Mouse (Mus musculus): ENCODE results near the gene Fam57b. TPM values are rescaled to one million over a fixed set of nuclear protein-coding genes. Genes with fewer than 3 reads are reported as not detected.

Fam57b gene
- polyA plus RNA-seq (2011; ENCODE audit: insufficient read depth, insufficient read length, low replicate concordance, missing spikeins), result 1.9 TPM in 1 of 2 replicates, not detected in the other

- peak within 1 kb of the TSS; percentile 97 for H3K27ac ChIP-seq (ENCODE audit: control insufficient read depth, insufficient read depth, low read depth, low read length, poor library complexity)
- no peak for TF ChIP-seq POLR2A (IDR thresholded peaks at IDR 0.05; ENCODE audit: borderline replicate concordance, control insufficient read depth, low read depth, low read length)
- no peak for TF ChIP-seq CTCF (IDR thresholded peaks at IDR 0.05; ENCODE audit: control insufficient read depth, insufficient read depth, low read length)
- WGBS, result 23% methylated on average over 21 of the region's 21 CpGs
- H3K4me3 ChIP-seq (replicated peaks; ENCODE audit: control insufficient read depth, low read depth, low read length), result peak within 1 kb of the TSS; percentile 86
- peaks cover 3% of the 10 kb centered on the region for H3K4me1 ChIP-seq (ENCODE audit: control insufficient read depth, insufficient read depth, low read length)
Observed at GRCm38 (mm10) chr7:126797411-126798126, at the start of gene Fam57b. TSS of gene Fam57b (plus strand) at chr7:126797668.

DNA sequence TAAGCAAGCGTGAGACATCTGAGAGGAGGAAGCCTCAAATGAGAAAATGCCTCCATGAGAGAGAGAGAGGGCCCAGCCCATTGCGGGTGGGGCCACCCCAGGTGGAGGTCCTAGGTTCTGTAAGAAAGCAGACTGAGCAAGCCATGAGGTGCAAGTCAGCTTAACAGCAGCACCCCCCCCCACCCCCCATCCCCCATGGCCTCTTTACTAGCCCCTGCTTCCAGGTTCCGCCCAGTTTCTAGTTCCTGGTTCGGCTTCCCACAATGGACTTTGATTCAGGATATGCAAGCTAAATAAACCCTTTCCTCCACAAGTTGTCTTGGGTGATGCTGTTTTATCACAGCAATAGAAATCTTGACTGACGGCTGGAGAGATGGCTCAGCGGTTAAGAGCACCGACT lies 48.6 kb upstream of the Fam57b start:
- Histone ChIP-seq H3K27ac (ENCODE audit: control insufficient read depth, insufficient read depth, low read depth, low read length, poor library complexity) (peak overlapping the region; percentile 41), H3K4me1 (ENCODE audit: control insufficient read depth, insufficient read depth, low read length) (peaks cover 6% of the 10 kb centered on the region; the same call in 1 of the 2 replicates), H3K4me3 (replicated peaks; ENCODE audit: control insufficient read depth, low read depth, low read length) (no peak overlapping the region)
- TF ChIP-seq CTCF (IDR thresholded peaks at IDR 0.05; ENCODE audit: control insufficient read depth, insufficient read depth, low read length), result no peak
- no peak for TF ChIP-seq POLR2A (IDR thresholded peaks at IDR 0.05; ENCODE audit: borderline replicate concordance, control insufficient read depth, low read depth, low read length)
- 75% methylated on average over 7 of the region's 7 CpGs for WGBS

- H3K27ac ChIP-seq (ENCODE audit: control insufficient read depth, insufficient read depth, low read depth, low read length, poor library complexity), result no peak overlapping the region
- TF ChIP-seq POLR2A (IDR thresholded peaks at IDR 0.05; ENCODE audit: borderline replicate concordance, control insufficient read depth, low read depth, low read length) (no peak), CTCF (IDR thresholded peaks at IDR 0.05; ENCODE audit: control insufficient read depth, insufficient read depth, low read length) (peak; percentile 37; the same call in 1 of the 2 replicates)
- 82% methylated on average over 17 of the region's 17 CpGs for WGBS
- H3K4me3 ChIP-seq (replicated peaks; ENCODE audit: control insufficient read depth, low read depth, low read length), result no peak overlapping the region
- peaks cover 7% of the 10 kb centered on the region; the same call in 1 of the 2 replicates for H3K4me1 ChIP-seq (ENCODE audit: control insufficient read depth, insufficient read depth, low read length)
Observed at GRCm38 (mm10) chr7:126749582-126750343, 47.7 kb upstream of the Fam57b start.

DNA sequence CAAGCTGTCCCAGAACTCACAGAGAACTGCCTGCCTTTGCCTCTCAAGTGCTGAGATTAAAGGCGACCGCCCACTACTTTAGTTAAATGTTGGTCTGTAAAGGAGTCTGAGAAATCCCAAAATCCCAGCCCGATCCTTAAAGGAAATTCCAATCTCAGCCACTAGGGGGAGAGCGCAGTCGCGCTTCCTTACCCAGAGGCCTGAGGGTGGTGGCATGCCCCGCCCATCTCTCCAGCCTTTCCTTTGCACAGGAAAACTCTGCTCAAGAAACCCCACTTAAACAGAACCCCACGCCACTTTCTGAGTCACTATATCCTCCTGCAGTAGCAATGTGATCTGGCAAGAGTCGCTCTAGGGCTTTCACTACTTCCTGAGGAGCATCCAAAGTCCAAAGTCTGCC lies 42.6 kb upstream of the Fam57b start:
- Histone ChIP-seq H3K4me1 (ENCODE audit: control insufficient read depth, insufficient read depth, low read length) (peaks cover 5% of the 10 kb centered on the region; the same call in 1 of the 2 replicates), H3K27ac (ENCODE audit: control insufficient read depth, insufficient read depth, low read depth, low read length, poor library complexity) (no peak overlapping the region), H3K4me3 (replicated peaks; ENCODE audit: control insufficient read depth, low read depth, low read length) (no peak overlapping the region)
- WGBS, result 1% methylated on average over 9 of the region's 9 CpGs
- TF ChIP-seq CTCF (IDR thresholded peaks at IDR 0.05; ENCODE audit: control insufficient read depth, insufficient read depth, low read length) (peak; percentile 82), POLR2A (IDR thresholded peaks at IDR 0.05; ENCODE audit: borderline replicate concordance, control insufficient read depth, low read depth, low read length) (no peak)

- no peak for TF ChIP-seq POLR2A (IDR thresholded peaks at IDR 0.05; ENCODE audit: borderline replicate concordance, control insufficient read depth, low read depth, low read length)
- no peak for TF ChIP-seq CTCF (IDR thresholded peaks at IDR 0.05; ENCODE audit: control insufficient read depth, insufficient read depth, low read length)
- Histone ChIP-seq H3K27ac (ENCODE audit: control insufficient read depth, insufficient read depth, low read depth, low read length, poor library complexity) (no peak overlapping the region), H3K4me3 (replicated peaks; ENCODE audit: control insufficient read depth, low read depth, low read length) (no peak overlapping the region), H3K4me1 (ENCODE audit: control insufficient read depth, insufficient read depth, low read length) (peaks cover 9% of the 10 kb centered on the region)
- 67% methylated on average over 7 of the region's 7 CpGs for WGBS
Observed at GRCm38 (mm10) chr7:126758539-126758938, 38.9 kb upstream of the Fam57b start.

DNA sequence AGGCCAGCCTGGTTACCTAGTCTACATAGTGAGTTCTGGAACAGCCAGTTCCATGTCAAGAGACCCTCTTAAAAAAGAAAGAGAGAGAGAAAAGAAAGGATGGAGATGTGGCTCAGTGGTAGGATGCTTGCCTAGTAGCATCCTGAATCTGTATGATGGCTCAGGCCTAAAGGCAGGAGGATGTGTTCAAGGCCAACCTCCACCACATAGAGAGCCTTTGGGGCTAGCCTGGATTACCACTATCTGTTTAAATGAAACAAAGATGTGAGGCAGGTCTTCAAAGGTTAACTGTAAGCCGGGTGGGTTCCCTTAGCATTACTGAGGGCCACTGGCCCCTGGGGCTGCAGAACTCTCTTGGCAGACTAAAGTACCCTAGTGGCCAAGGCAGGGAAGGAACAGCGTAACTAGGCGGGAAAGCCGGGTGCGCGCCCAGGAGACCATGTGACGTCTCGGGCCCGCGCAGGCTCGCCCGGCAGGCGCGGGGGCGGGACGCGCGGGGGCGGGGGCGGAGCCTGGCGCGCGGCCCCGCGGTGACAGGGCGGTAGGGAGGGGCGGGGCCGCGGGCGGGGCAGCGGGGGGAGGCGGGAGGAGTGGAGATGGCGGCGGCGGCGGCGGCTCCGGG lies 38.3 kb upstream of the Fam57b start, which contains the start of gene Mapk3:
Mapk3 (plus strand) TSS at position 552 of the 622 bp plus-strand sequence.
- 3% methylated on average over 38 of the region's 38 CpGs for WGBS
- peak within 1 kb of the TSS; percentile 89 for H3K4me3 ChIP-seq (replicated peaks; ENCODE audit: control insufficient read depth, low read depth, low read length)
- peaks cover 8% of the 10 kb centered on the region for H3K4me1 ChIP-seq (ENCODE audit: control insufficient read depth, insufficient read depth, low read length)
- H3K27ac ChIP-seq (ENCODE audit: control insufficient read depth, insufficient read depth, low read depth, low read length, poor library complexity), result peak within 1 kb of the TSS; percentile 71
- TF ChIP-seq POLR2A (IDR thresholded peaks at IDR 0.05; ENCODE audit: borderline replicate concordance, control insufficient read depth, low read depth, low read length), result no peak
- TF ChIP-seq CTCF (IDR thresholded peaks at IDR 0.05; ENCODE audit: control insufficient read depth, insufficient read depth, low read length), result peak; percentile 69

DNA sequence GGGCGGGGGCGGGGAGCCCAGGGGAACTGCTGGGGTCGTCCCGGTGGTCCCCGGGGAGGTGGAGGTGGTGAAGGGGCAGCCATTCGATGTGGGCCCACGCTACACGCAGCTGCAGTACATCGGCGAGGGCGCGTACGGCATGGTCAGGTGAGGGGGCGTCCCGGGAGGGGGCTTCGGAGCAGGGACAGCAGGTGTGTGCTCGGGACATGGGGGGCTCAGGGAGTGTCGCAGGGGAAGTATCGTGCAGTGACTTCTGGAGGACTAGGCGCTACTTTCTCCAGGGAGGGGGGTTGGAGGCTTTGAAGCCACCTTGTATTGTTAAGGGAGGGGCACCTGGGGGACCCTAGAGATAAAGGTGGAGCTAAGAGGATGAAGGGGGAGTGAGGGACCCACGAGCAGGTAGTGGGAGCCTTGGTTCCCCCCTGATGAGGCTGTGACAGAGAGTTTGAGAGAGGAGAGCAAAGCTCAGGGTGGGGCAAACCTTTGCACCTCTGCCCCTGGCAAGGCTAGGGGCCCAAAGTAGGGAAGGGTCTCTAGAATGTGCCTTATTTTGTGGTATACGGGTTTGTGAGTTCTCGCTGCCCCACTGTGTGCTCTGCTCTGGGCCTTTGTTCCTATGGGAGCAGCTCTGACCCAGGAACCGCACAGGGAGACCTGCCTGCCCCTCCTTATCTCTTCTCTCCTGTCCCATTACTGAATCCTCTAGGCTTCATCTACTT lies 37.6 kb upstream of the Fam57b start:
- peaks cover 8% of the 10 kb centered on the region for H3K4me1 ChIP-seq (ENCODE audit: control insufficient read depth, insufficient read depth, low read length)
- peak overlapping the region; percentile 71 for H3K27ac ChIP-seq (ENCODE audit: control insufficient read depth, insufficient read depth, low read depth, low read length, poor library complexity)
- WGBS, result 1% methylated on average over 24 of the region's 24 CpGs
- H3K4me3 ChIP-seq (replicated peaks; ENCODE audit: control insufficient read depth, low read depth, low read length), result peak overlapping the region; percentile 89
- 0 out of 2 replicates have a peak, but pooled peaks have one; percentile 31 for TF ChIP-seq POLR2A (IDR thresholded peaks at IDR 0.05; ENCODE audit: borderline replicate concordance, control insufficient read depth, low read depth, low read length)
- TF ChIP-seq CTCF (IDR thresholded peaks at IDR 0.05; ENCODE audit: control insufficient read depth, insufficient read depth, low read length), result no peak
